Mouse (Mus musculus): ENCODE data around the gene Mgmt. TPM values are rescaled to one million over a fixed set of nuclear protein-coding genes. Genes with fewer than 3 reads are reported as not detected.

Gene Mgmt
- polyA plus RNA-seq, 1 experiment = 0.06 TPM

- Histone ChIP-seq H3K9me3 (ENCODE audit: control insufficient read depth, low read length) (no peaks in the 10 kb centered on the region; the same call in 1 of the 2 replicates), H3K4me3 (replicated peaks) (no peak overlapping the region), H3K36me3 (ENCODE audit: control insufficient read depth) (no peaks in the 10 kb centered on the region), H3K27me3 (ENCODE audit: control insufficient read depth) (no peaks in the 10 kb centered on the region), H3K4me1 (ENCODE audit: control insufficient read depth) (no peaks in the 10 kb centered on the region)
- TF ChIP-seq TAL1 (IDR thresholded peaks at IDR 0.05; ENCODE audit: low read length) (no peak), GATA1 (IDR thresholded peaks at IDR 0.05; ENCODE audit: low read length) (no peak)
These were observed 159.9 kb downstream of the Mgmt start for GRCm38 (mm10) chr7:137054343-137054742.

- Histone ChIP-seq H3K4me1 (ENCODE audit: control insufficient read depth) (no peaks in the 10 kb centered on the region), H3K9me3 (ENCODE audit: control insufficient read depth, low read length) (peaks cover 7% of the 10 kb centered on the region), H3K27me3 (ENCODE audit: control insufficient read depth) (no peaks in the 10 kb centered on the region), H3K36me3 (ENCODE audit: control insufficient read depth) (no peaks in the 10 kb centered on the region), H3K4me3 (replicated peaks) (no peak overlapping the region)
- TF ChIP-seq TAL1 (IDR thresholded peaks at IDR 0.05; ENCODE audit: low read length) = no peak
These were observed 161.7 kb downstream of the Mgmt start for GRCm38 (mm10) chr7:137056126-137056525.

GRCm38 (mm10) chr7:137060488-137060887 lies 166.1 kb downstream of the Mgmt start:
- H3K36me3 ChIP-seq (ENCODE audit: control insufficient read depth) = no peaks in the 10 kb centered on the region
- no peaks in the 10 kb centered on the region for H3K4me1 ChIP-seq (ENCODE audit: control insufficient read depth)
- no peaks in the 10 kb centered on the region for H3K27me3 ChIP-seq (ENCODE audit: control insufficient read depth)
- TF ChIP-seq TAL1 (IDR thresholded peaks at IDR 0.05; ENCODE audit: low read length) (no peak), GATA1 (IDR thresholded peaks at IDR 0.05; ENCODE audit: low read length) (no peak)
- peaks cover 18% of the 10 kb centered on the region for H3K9me3 ChIP-seq (ENCODE audit: control insufficient read depth, low read length)
- H3K4me3 ChIP-seq (replicated peaks) = no peak overlapping the region

GRCm38 (mm10) chr7:137061109-137061508 lies 166.7 kb downstream of the Mgmt start:
- Histone ChIP-seq H3K4me1 (ENCODE audit: control insufficient read depth) (no peaks in the 10 kb centered on the region), H3K36me3 (ENCODE audit: control insufficient read depth) (no peaks in the 10 kb centered on the region), H3K27me3 (ENCODE audit: control insufficient read depth) (no peaks in the 10 kb centered on the region), H3K4me3 (replicated peaks) (no peak overlapping the region), H3K9me3 (ENCODE audit: control insufficient read depth, low read length) (peaks cover 18% of the 10 kb centered on the region)
- TF ChIP-seq TAL1 (IDR thresholded peaks at IDR 0.05; ENCODE audit: low read length) = no peak
- no peak for TF ChIP-seq GATA1 (IDR thresholded peaks at IDR 0.05; ENCODE audit: low read length)

- Histone ChIP-seq H3K27me3 (ENCODE audit: control insufficient read depth) (no peaks in the 10 kb centered on the region), H3K4me3 (replicated peaks) (no peak overlapping the region), H3K9me3 (ENCODE audit: control insufficient read depth, low read length) (peaks cover 18% of the 10 kb centered on the region), H3K36me3 (ENCODE audit: control insufficient read depth) (no peaks in the 10 kb centered on the region), H3K4me1 (ENCODE audit: control insufficient read depth) (no peaks in the 10 kb centered on the region)
- no peak for TF ChIP-seq TAL1 (IDR thresholded peaks at IDR 0.05; ENCODE audit: low read length)
- TF ChIP-seq GATA1 (IDR thresholded peaks at IDR 0.05; ENCODE audit: low read length) = no peak
These were observed 169.8 kb downstream of the Mgmt start for GRCm38 (mm10) chr7:137064255-137064654.

GRCm38 (mm10) chr7:137065408-137065807 lies 171.0 kb downstream of the Mgmt start:
- peaks cover 15% of the 10 kb centered on the region for H3K9me3 ChIP-seq (ENCODE audit: control insufficient read depth, low read length)
- TF ChIP-seq GATA1 (IDR thresholded peaks at IDR 0.05; ENCODE audit: low read length) (no peak), TAL1 (IDR thresholded peaks at IDR 0.05; ENCODE audit: low read length) (no peak)

GRCm38 (mm10) chr7:137066211-137066610 lies 171.8 kb downstream of the Mgmt start:
- H3K4me1 ChIP-seq (ENCODE audit: control insufficient read depth) = no peaks in the 10 kb centered on the region
- H3K4me3 ChIP-seq (replicated peaks) = no peak overlapping the region
- H3K9me3 ChIP-seq (ENCODE audit: control insufficient read depth, low read length) = peaks cover 10% of the 10 kb centered on the region
- H3K27me3 ChIP-seq (ENCODE audit: control insufficient read depth) = no peaks in the 10 kb centered on the region
- TF ChIP-seq TAL1 (IDR thresholded peaks at IDR 0.05; ENCODE audit: low read length) = no peak
- TF ChIP-seq GATA1 (IDR thresholded peaks at IDR 0.05; ENCODE audit: low read length) = no peak
- H3K36me3 ChIP-seq (ENCODE audit: control insufficient read depth) = no peaks in the 10 kb centered on the region

More at GRCm38 (mm10) chr7:137065408-137065807, 171.0 kb downstream of the Mgmt start:
- Histone ChIP-seq H3K4me1 (ENCODE audit: control insufficient read depth) (no peaks in the 10 kb centered on the region), H3K4me3 (replicated peaks) (no peak overlapping the region), H3K36me3 (ENCODE audit: control insufficient read depth) (no peaks in the 10 kb centered on the region), H3K27me3 (ENCODE audit: control insufficient read depth) (no peaks in the 10 kb centered on the region)

- no peaks in the 10 kb centered on the region for H3K27me3 ChIP-seq (ENCODE audit: control insufficient read depth)
- H3K9me3 ChIP-seq (ENCODE audit: control insufficient read depth, low read length) = peaks cover 4% of the 10 kb centered on the region
- no peaks in the 10 kb centered on the region for H3K4me1 ChIP-seq (ENCODE audit: control insufficient read depth)
- no peaks in the 10 kb centered on the region for H3K36me3 ChIP-seq (ENCODE audit: control insufficient read depth)
- H3K4me3 ChIP-seq (replicated peaks) = no peak overlapping the region
- TF ChIP-seq GATA1 (IDR thresholded peaks at IDR 0.05; ENCODE audit: low read length) = no peak
- no peak for TF ChIP-seq TAL1 (IDR thresholded peaks at IDR 0.05; ENCODE audit: low read length)
These were observed 172.6 kb downstream of the Mgmt start for GRCm38 (mm10) chr7:137066997-137067396.

- no peaks in the 10 kb centered on the region for H3K27me3 ChIP-seq (ENCODE audit: control insufficient read depth)
- H3K4me3 ChIP-seq (replicated peaks) = no peak overlapping the region
- H3K4me1 ChIP-seq (ENCODE audit: control insufficient read depth) = no peaks in the 10 kb centered on the region
- TF ChIP-seq GATA1 (IDR thresholded peaks at IDR 0.05; ENCODE audit: low read length) (no peak), TAL1 (IDR thresholded peaks at IDR 0.05; ENCODE audit: low read length) (no peak)
- H3K36me3 ChIP-seq (ENCODE audit: control insufficient read depth) = no peaks in the 10 kb centered on the region
- H3K9me3 ChIP-seq (ENCODE audit: control insufficient read depth, low read length) = peaks cover 4% of the 10 kb centered on the region
These were observed 173.3 kb downstream of the Mgmt start for GRCm38 (mm10) chr7:137067758-137068157.

GRCm38 (mm10) chr7:137068796-137069195 lies 174.4 kb downstream of the Mgmt start:
- Histone ChIP-seq H3K9me3 (ENCODE audit: control insufficient read depth, low read length) (no peaks in the 10 kb centered on the region; the same call in 1 of the 2 replicates), H3K4me1 (ENCODE audit: control insufficient read depth) (no peaks in the 10 kb centered on the region), H3K27me3 (ENCODE audit: control insufficient read depth) (no peaks in the 10 kb centered on the region)

More at GRCm38 (mm10) chr7:137068796-137069195, 174.4 kb downstream of the Mgmt start:
- H3K4me3 ChIP-seq (replicated peaks) = no peak overlapping the region
- no peaks in the 10 kb centered on the region for H3K36me3 ChIP-seq (ENCODE audit: control insufficient read depth)
- TF ChIP-seq GATA1 (IDR thresholded peaks at IDR 0.05; ENCODE audit: low read length) (no peak), TAL1 (IDR thresholded peaks at IDR 0.05; ENCODE audit: low read length) (no peak)

Data from erythroblast, embryonic 14.5 days (primary cell).